Comparison of ENCODE assay signal across 14 mouse cellular contexts in genomic region chr2:150656975-150657768, GRCm38 (mm10). TPM values are rescaled to one million over a fixed set of nuclear protein-coding genes. Genes with fewer than 3 reads are reported as not detected.
DNase-seq lines count a peak whose midpoint lies in the region; ATAC-seq lines count a peak whose summit lies in the region.
"Had no signal": no experiment of that assay in that cellular context is flagged by ENCODE, and none has a peak within 500 bp of the region (broad histone marks: within the 10 kb centered on the region; RNA-seq: fewer than 3 reads in every experiment).

No protein-coding gene starts in this region.

- H3K9me3 ChIP-seq in kidney, embryonic 15.5 days (replicated peaks) = no peaks in the 10 kb centered on the region
- H3K9me3 ChIP-seq in hindbrain, embryonic 14.5 days (ENCODE audit: control insufficient read depth, low read length) = 0 out of 2 replicates have a peak, but pooled peaks cover 3% of the 10 kb centered on the region
- H3K9me3 ChIP-seq in midbrain, embryonic 11.5 days (ENCODE audit: control insufficient read depth, low read length) = no peaks in the 10 kb centered on the region

- DNase-seq in kidney, postnatal 10 days = no peak
- peak; percentile 39 for DNase-seq in hindbrain, embryonic 14.5 days (ENCODE audit: low spot score)
- DNase-seq in midbrain, embryonic 11.5 days (ENCODE audit: low spot score, missing footprints) = peak; percentile 85
- DNase-seq in thymus, postnatal 25 days = peak; percentile 68
- DNase-seq in cerebellum, adult 11-12 months = no peak
- DNase-seq in adrenal gland, adult (ENCODE audit: inconsistent age in 2 of 2, low spot score in 1 of 2) = no peak
- DNase-seq in layer of hippocampus, postnatal 25 days (ENCODE audit: extremely low spot score in 1 of 2, low spot score in 1 of 2) = no peak
- DNase-seq: adrenal gland, adult 8-10 months had no signal

- no peak overlapping the region for H3K4me2 ChIP-seq in kidney, embryonic 15.5 days
- no peak overlapping the region for H3K4me2 ChIP-seq in hindbrain, embryonic 14.5 days (replicated peaks)
- no peak overlapping the region for H3K4me2 ChIP-seq in midbrain, embryonic 11.5 days

- H3K4me3 ChIP-seq in kidney, embryonic 15.5 days (replicated peaks) = no peak overlapping the region
- no peak overlapping the region for H3K4me3 ChIP-seq in hindbrain, embryonic 14.5 days (replicated peaks; ENCODE audit: low read length)
- H3K4me3 ChIP-seq in midbrain, embryonic 11.5 days (ENCODE audit: low read depth, low read length) = no peak overlapping the region

- no peak overlapping the region for H3K27ac ChIP-seq in kidney, embryonic 15.5 days
- H3K27ac ChIP-seq in hindbrain, embryonic 14.5 days = peak overlapping the region; percentile 61
- H3K27ac ChIP-seq in midbrain, embryonic 11.5 days (ENCODE audit: low read depth, low read length) = peak overlapping the region; percentile 56
- H3K27ac ChIP-seq: macrophage had no signal

- H3K9ac ChIP-seq in kidney, embryonic 15.5 days = no peak overlapping the region
- H3K9ac ChIP-seq in hindbrain, embryonic 14.5 days = no peak overlapping the region
- H3K9ac ChIP-seq in midbrain, embryonic 11.5 days (ENCODE audit: low read length) = no peak overlapping the region

- ATAC-seq in kidney, embryonic 15.5 days (replicated peaks; ENCODE audit: low FRiP score) = peak; percentile 59; the same call in 1 of the 2 replicates
- ATAC-seq in hindbrain, embryonic 14.5 days (ENCODE audit: low FRiP score) = peak; percentile 78
- peak; percentile 90 for ATAC-seq in midbrain, embryonic 11.5 days (ENCODE audit: low FRiP score)
- ATAC-seq: inflammation-experienced regulatory T-cells, adult 6 months had no signal

- H3K27me3 ChIP-seq in kidney, embryonic 15.5 days = no peaks in the 10 kb centered on the region
- no peaks in the 10 kb centered on the region for H3K27me3 ChIP-seq in hindbrain, embryonic 14.5 days (ENCODE audit: control insufficient read depth, insufficient read depth, low read length)
- no peaks in the 10 kb centered on the region for H3K27me3 ChIP-seq in midbrain, embryonic 11.5 days (ENCODE audit: control insufficient read depth, insufficient read depth, low read length)

- H3K4me1 ChIP-seq in kidney, embryonic 15.5 days = no peaks in the 10 kb centered on the region
- H3K4me1 ChIP-seq in hindbrain, embryonic 14.5 days (replicated peaks; ENCODE audit: control insufficient read depth, insufficient read depth, low read length) = no peaks in the 10 kb centered on the region
- peaks cover 3% of the 10 kb centered on the region for H3K4me1 ChIP-seq in midbrain, embryonic 11.5 days (ENCODE audit: control insufficient read depth, insufficient read depth, low read length)

- H3K36me3 ChIP-seq in kidney, embryonic 15.5 days = no peaks in the 10 kb centered on the region
- no peaks in the 10 kb centered on the region for H3K36me3 ChIP-seq in hindbrain, embryonic 14.5 days (replicated peaks; ENCODE audit: control insufficient read depth, insufficient read depth)
- no peaks in the 10 kb centered on the region; the same call in 1 of the 2 replicates for H3K36me3 ChIP-seq in midbrain, embryonic 11.5 days (ENCODE audit: control insufficient read depth, insufficient read depth, low read length)

- WGBS in kidney, embryonic 15.5 days = 44% methylated on average over 8 of the region's 8 CpGs
- 27% methylated on average over 8 of the region's 8 CpGs for WGBS in hindbrain, embryonic 14.5 days
- 47% methylated on average over 8 of the region's 8 CpGs for WGBS in midbrain, embryonic 11.5 days

RNA-seq across cellular contexts. Expression of gene Acss1, which starts 11.1 kb away (rescaled TPM):
- polyA plus RNA-seq in kidney, embryonic 15.5 days (2015; fragmentation: Nextera tagmentation; extraction: Ambion mirVana) = 9.5 and 9.9 TPM in 2 replicates
- polyA plus RNA-seq in hindbrain, embryonic 14.5 days (2014; fragmentation: Nextera tagmentation; extraction: Ambion mirVana) = 14.8 and 18.2 TPM in 2 replicates
- polyA plus RNA-seq in midbrain, embryonic 11.5 days (2014; fragmentation: Nextera tagmentation; extraction: Ambion mirVana) = 20.5 and 21.5 TPM in 2 replicates
- total RNA-seq in layer of hippocampus, postnatal 25 days (2021) = 10 to 100 TPM; 22.9 to 32.2 TPM

RNA-seq across cellular contexts. Expression of gene Vsx1, which starts 32.0 kb away (rescaled TPM):
- polyA plus RNA-seq in kidney, embryonic 15.5 days (2015; fragmentation: Nextera tagmentation; extraction: Ambion mirVana) = not detected in 2 replicates
- polyA plus RNA-seq in hindbrain, embryonic 14.5 days (2014; fragmentation: Nextera tagmentation; extraction: Ambion mirVana) = 0.05 TPM in 2 replicates
- 0.31 and 0.33 TPM in 2 replicates for polyA plus RNA-seq in midbrain, embryonic 11.5 days (2014; fragmentation: Nextera tagmentation; extraction: Ambion mirVana)
- total RNA-seq in layer of hippocampus, postnatal 25 days (2021) = under 1 TPM in 1 of 2 experiments, not detected in 1; 0.07 TPM
- total RNA-seq: adrenal gland, adult 8-10 months; common myeloid progenitor, adult 5-6 weeks; left cerebral cortex, postnatal 14 days had no signal
- polyA plus RNA-seq: inflammation-experienced regulatory T-cells, adult 6 months; macrophage; stomach, embryonic 16.5 days had no signal

RNA-seq across cellular contexts. Expression of gene Apmap, which starts 48.8 kb away (rescaled TPM):
- polyA plus RNA-seq in kidney, embryonic 15.5 days (2015; fragmentation: Nextera tagmentation; extraction: Ambion mirVana) = 46.0 and 47.6 TPM in 2 replicates
- 41.6 and 42.6 TPM in 2 replicates for polyA plus RNA-seq in hindbrain, embryonic 14.5 days (2014; fragmentation: Nextera tagmentation; extraction: Ambion mirVana)
- 36.9 and 37.7 TPM in 2 replicates for polyA plus RNA-seq in midbrain, embryonic 11.5 days (2014; fragmentation: Nextera tagmentation; extraction: Ambion mirVana)
- 10 to 100 TPM; 52.4 to 58.0 TPM for total RNA-seq in layer of hippocampus, postnatal 25 days (2021)

Comparison
In these comparisons a context has a peak if more than half of its experiments do, and no peak if none do; other contexts are left out.
1. DNase-seq: peak in hindbrain, embryonic 14.5 days (single experiment), midbrain, embryonic 11.5 days (single experiment) and thymus, postnatal 25 days (single experiment); none in kidney, postnatal 10 days (single experiment), cerebellum, adult 11-12 months (single experiment), adrenal gland, adult (0 of 2) and layer of hippocampus, postnatal 25 days (0 of 2).
2. Peak in every context shown above with its lines, with median percentiles within 50 percentile points of each other: ATAC-seq.